Mouse (Mus musculus): ENCODE results near the gene Smg6. TPM values are rescaled to one million over a fixed set of nuclear protein-coding genes. Genes with fewer than 3 reads are reported as not detected.

Smg6 gene
- total RNA-seq, 2 experiments from 2014 or later: 19.2 to 20.9 TPM

Small RNA genes lying within 50 kb of the gene (microRNA-seq; reads per million reads assigned to microRNA genes)
- gene Mir132 (1,189 to 17,127 reads per million in 2 experiments), gene Mir212 (22.6 to 859 reads per million in 2 experiments)

Other genes starting within 250 kb of the Smg6 start
- gene Pafah1b1, start 201.2 kb upstream of the Smg6 start, total RNA-seq (2021): 100 to 1,000 TPM; 200 to 201 TPM
- gene Mettl16, start 155.0 kb upstream of the Smg6 start, total RNA-seq (2021): 10 to 100 TPM; 11.2 to 14.2 TPM
- 10 to 100 TPM; 10.5 to 11.6 TPM for gene Mnt, start 94.9 kb upstream of the Smg6 start, total RNA-seq (2021)
- gene Sgsm2, start 28.8 kb upstream of the Smg6 start, total RNA-seq (2021): 1 to 10 TPM; 7.0 to 7.3 TPM
- 10 to 100 TPM; 13.5 to 14.2 TPM for gene Tsr1, start 27.8 kb upstream of the Smg6 start, total RNA-seq (2021)
- gene Srr, start 125 bp downstream of the Smg6 start, total RNA-seq (2021): 10 to 100 TPM; 31.5 to 34.3 TPM
- 10 to 100 TPM; 22.7 to 26.3 TPM for gene Hic1, start 243.7 kb downstream of the Smg6 start, total RNA-seq (2021)

Data from heart, postnatal 14 days (tissue).